Comparison of ENCODE assay signal across 8 mouse cellular contexts in genomic region chr2:152951065-152951849, GRCm38 (mm10). TPM values are rescaled to one million over a fixed set of nuclear protein-coding genes. Genes with fewer than 3 reads are reported as not detected.
A peak's percentile ranks its signal among the peaks of the same experiment; 100 is the strongest.
DNase-seq lines count a peak whose midpoint lies in the region; ATAC-seq and TF ChIP-seq lines count a peak whose summit lies in the region.

Gene Dusp15 (minus strand): TSS chr2:152951698.

- no peaks in the 10 kb centered on the region for H3K9me3 ChIP-seq in lung, embryonic 16.5 days (ENCODE audit: control insufficient read depth, low read length)
- H3K9me3 ChIP-seq in midbrain, embryonic 15.5 days = no peaks in the 10 kb centered on the region

- ATAC-seq in lung, embryonic 16.5 days (ENCODE audit: low read depth) = peak; percentile 30; the same call in 1 of the 2 replicates
- ATAC-seq in midbrain, embryonic 15.5 days (replicated peaks) = peak; percentile 86

- H3K4me3 ChIP-seq in lung, embryonic 16.5 days (ENCODE audit: low read length) = peak within 1 kb of the TSS; percentile 63
- H3K4me3 ChIP-seq in midbrain, embryonic 15.5 days = peak within 1 kb of the TSS; percentile 82
- H3K4me3 ChIP-seq in thymus, adult 2 months (ENCODE audit: control insufficient read depth, insufficient read depth, low read length) = peak within 1 kb of the TSS; percentile 39

- under 1% methylated on average over 47 of the region's 54 CpGs for WGBS in lung, embryonic 16.5 days
- under 1% methylated on average over 51 of the region's 54 CpGs for WGBS in midbrain, embryonic 15.5 days
- 2% methylated on average over 52 of the region's 54 CpGs for WGBS in thymus, adult 2 months

- H3K4me1 ChIP-seq in lung, embryonic 16.5 days (replicated peaks; ENCODE audit: control insufficient read depth, insufficient read depth, low read length) = peaks cover 12% of the 10 kb centered on the region
- H3K4me1 ChIP-seq in midbrain, embryonic 15.5 days = peaks cover 20% of the 10 kb centered on the region
- H3K4me1 ChIP-seq in thymus, adult 2 months (replicated peaks; ENCODE audit: control insufficient read depth, insufficient read depth, low read length) = no peaks in the 10 kb centered on the region; the same call in 1 of the 2 replicates

- H3K4me2 ChIP-seq in lung, embryonic 16.5 days (ENCODE audit: low read depth, low read length) = peak within 1 kb of the TSS; percentile 99
- H3K4me2 ChIP-seq in midbrain, embryonic 15.5 days = peak within 1 kb of the TSS; percentile 92

- H3K36me3 ChIP-seq in lung, embryonic 16.5 days (ENCODE audit: control insufficient read depth, insufficient read depth, low read length) = no peaks in the 10 kb centered on the region
- H3K36me3 ChIP-seq in midbrain, embryonic 15.5 days (replicated peaks) = no peaks in the 10 kb centered on the region
- H3K36me3 ChIP-seq in thymus, adult 2 months (ENCODE audit: control insufficient read depth, insufficient read depth, low read length) = no peaks in the 10 kb centered on the region

- no peak within 1 kb of the TSS for H3K27ac ChIP-seq in lung, embryonic 16.5 days (ENCODE audit: low read length)
- peak within 1 kb of the TSS; percentile 82 for H3K27ac ChIP-seq in midbrain, embryonic 15.5 days
- H3K27ac ChIP-seq in thymus, adult 2 months (ENCODE audit: control insufficient read depth, insufficient read depth, low read length) = no peak within 1 kb of the TSS

- TF ChIP-seq POLR2A in thymus, adult 2 months (IDR thresholded peaks at IDR 0.05; ENCODE audit: control insufficient read depth, extremely low read depth, insufficient read depth, low read length, poor library complexity) = no peak

- intact Hi-C loops in heart, postnatal 10 days (cut with DNase I) = no loop called here

- H3K9ac ChIP-seq in lung, embryonic 16.5 days (ENCODE audit: low read length) = peak within 1 kb of the TSS; percentile 66
- peak within 1 kb of the TSS; percentile 74 for H3K9ac ChIP-seq in midbrain, embryonic 15.5 days

- peaks cover 57% of the 10 kb centered on the region for H3K27me3 ChIP-seq in lung, embryonic 16.5 days (ENCODE audit: control insufficient read depth, insufficient read depth, low read depth, low read length)
- H3K27me3 ChIP-seq in midbrain, embryonic 15.5 days (replicated peaks) = no peaks in the 10 kb centered on the region; the same call in 1 of the 2 replicates
- peaks cover 3% of the 10 kb centered on the region; the same call in 1 of the 2 replicates for H3K27me3 ChIP-seq in thymus, adult 2 months (ENCODE audit: control insufficient read depth, insufficient read depth, low read length)

- TF ChIP-seq CTCF in thymus, adult 2 months (IDR thresholded peaks at IDR 0.05; ENCODE audit: borderline replicate concordance, control insufficient read depth, extremely low read depth, insufficient read depth, low read length, poor library complexity) = peak; percentile 24; the same call in 1 of the 2 replicates

- no peak for DNase-seq in lung, postnatal 10 days
- peak; percentile 59 for DNase-seq in embryo, embryonic 10.5 days (ENCODE audit: low spot score)
- peak; percentile 18 to 20 for DNase-seq in heart, postnatal 10 days
- DNase-seq in layer of hippocampus, postnatal 36 days = peak; percentile 56 to 66
- DNase-seq in thymus, adult 2 months = peak; percentile 49
- no peak for DNase-seq in urinary bladder, postnatal 14 days (ENCODE audit: low spot score)

RNA-seq across cellular contexts. Expression of gene Dusp15, which starts in this region (rescaled TPM):
- polyA plus RNA-seq in lung, embryonic 16.5 days (2015; fragmentation: Nextera tagmentation; extraction: Ambion mirVana) = 0.14 TPM in 1 of 2 replicates, not detected in the other
- total RNA-seq in heart, postnatal 10 days (2021) = under 1 TPM; 0.15 to 0.65 TPM
- total RNA-seq in layer of hippocampus, postnatal 36 days (2021) = 10 to 100 TPM; 10.7 to 11.1 TPM
- polyA plus RNA-seq in midbrain, embryonic 15.5 days (2015; fragmentation: Nextera tagmentation; extraction: Ambion mirVana) = 9.9 and 14.0 TPM in 2 replicates
- polyA plus RNA-seq in thymus, adult 2 months (2012; rRNA removed) = 3.8 and 5.7 TPM in 2 replicates

Comparison
In these comparisons a context has a peak if more than half of its experiments do, and no peak if none do; other contexts are left out.
1. RNA of gene Dusp15 (total RNA-seq): 10.7 to 11.1 TPM in layer of hippocampus, postnatal 36 days; 0.15 to 0.65 TPM in heart, postnatal 10 days; every median in the first group is over 4 times any median in the second.
2. Peak in ATAC-seq, H3K4me3 ChIP-seq, H3K9ac ChIP-seq and H3K4me2 ChIP-seq in lung, embryonic 16.5 days; RNA of the gene not detected or under 1 TPM.
3. Peak in DNase-seq in heart, postnatal 10 days; RNA of the gene not detected or under 1 TPM.
4. DNase-seq: peak in embryo, embryonic 10.5 days (single experiment), layer of hippocampus, postnatal 36 days (2 of 2) and thymus, adult 2 months (single experiment); none in lung, postnatal 10 days (single experiment) and urinary bladder, postnatal 14 days (single experiment).
5. Peak in every context shown above with its lines, with median percentiles within 50 percentile points of each other: H3K4me3 ChIP-seq.